Mouse (Mus musculus): ENCODE data around the gene Actr1a. TPM values are rescaled to one million over a fixed set of nuclear protein-coding genes. Genes with fewer than 3 reads are reported as not detected.

Actr1a gene
- polyA plus RNA-seq, 2 experiments from 2014 or later, result 86.1 to 87.6 TPM

DNA sequence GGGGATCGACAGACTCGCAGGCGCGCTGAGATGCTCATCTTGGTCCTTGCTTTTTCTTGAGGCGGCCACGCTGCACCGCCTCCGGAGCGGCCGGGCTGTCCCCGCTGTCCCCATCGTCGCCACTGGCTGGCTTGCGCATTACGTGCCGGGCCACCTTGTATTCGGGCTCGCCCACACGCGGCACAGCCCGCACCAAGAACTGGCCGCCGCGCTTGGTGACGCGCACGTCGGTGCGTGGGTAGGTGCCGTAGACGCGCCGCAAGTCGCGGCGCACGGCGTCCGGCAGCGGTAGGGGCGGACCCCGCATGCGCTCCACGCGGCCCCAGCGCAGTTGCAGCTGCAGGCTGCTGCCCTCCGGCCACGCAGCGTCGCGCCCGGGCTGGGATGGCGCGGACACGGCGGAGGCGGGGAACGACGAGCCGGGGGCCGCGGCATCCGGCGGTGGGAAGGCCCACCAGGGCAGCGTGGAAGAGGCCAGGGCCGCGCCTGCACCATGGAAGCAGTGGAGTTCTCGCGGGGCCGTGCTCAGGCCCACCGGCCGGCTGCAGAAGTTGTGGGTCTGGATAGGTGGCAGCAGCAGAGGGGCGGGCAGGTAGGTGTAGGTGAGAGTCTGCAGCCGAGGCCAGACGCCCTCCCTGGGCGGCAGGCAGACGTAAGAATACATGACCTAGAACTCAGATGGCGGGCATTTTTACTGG lies 46.6 kb downstream of the Actr1a start:
- ATAC-seq, result peak; percentile 89

DNA sequence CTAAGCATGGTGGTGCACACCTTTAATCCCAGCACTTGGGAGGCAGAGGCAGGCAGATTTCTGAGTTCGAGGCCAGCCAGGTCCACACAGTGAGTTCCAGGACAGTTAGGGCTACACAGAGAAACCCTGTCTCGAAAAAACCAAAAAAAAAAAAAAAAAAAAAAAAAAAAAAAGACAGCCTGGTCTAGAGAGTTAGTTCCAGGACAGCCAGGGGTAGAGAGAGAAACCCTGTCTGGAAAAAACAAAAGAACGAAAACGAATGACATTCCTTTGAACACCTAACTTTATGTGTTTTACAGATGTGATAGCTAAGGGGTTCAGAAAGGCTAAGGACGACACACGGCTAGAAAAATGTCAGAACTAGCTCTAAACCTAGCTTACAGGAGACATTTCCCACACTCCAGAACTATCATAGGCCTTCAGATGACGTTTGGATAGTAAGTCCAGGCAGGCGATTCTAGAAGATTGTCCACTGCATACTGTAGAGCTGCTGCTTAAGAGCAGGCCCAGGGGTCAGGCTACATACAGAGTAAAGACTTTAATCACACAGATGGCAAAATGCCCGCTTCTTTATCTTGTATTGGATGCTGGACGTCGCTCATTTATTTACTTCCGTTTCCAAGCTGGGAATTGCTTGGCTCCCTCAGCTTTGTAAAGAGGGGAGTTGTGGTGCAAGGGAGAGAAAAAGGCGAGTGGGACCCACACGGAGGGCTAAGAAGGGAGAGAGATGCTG lies 47.4 kb downstream of the Actr1a start:
- peak; percentile 5 for ATAC-seq

DNA sequence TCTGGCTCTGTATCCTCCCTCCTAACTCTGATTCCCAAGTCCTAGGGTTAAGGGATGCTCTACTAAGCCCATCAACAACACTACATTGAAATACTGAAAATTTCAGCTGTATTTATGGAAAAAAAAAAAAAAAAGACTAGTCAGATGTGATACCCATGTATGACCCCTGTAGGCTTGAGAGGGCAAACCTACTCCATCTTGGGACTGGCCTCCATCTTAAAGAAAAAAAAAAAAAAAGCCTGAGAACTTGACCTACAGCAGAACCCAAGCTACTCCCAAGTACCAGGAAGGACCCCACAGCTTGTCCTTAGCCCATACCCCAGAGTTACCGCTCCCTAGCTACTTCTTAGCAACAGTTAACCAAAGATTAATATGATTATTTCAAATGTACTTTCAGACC lies 48.4 kb downstream of the Actr1a start:
- no peak for ATAC-seq

DNA sequence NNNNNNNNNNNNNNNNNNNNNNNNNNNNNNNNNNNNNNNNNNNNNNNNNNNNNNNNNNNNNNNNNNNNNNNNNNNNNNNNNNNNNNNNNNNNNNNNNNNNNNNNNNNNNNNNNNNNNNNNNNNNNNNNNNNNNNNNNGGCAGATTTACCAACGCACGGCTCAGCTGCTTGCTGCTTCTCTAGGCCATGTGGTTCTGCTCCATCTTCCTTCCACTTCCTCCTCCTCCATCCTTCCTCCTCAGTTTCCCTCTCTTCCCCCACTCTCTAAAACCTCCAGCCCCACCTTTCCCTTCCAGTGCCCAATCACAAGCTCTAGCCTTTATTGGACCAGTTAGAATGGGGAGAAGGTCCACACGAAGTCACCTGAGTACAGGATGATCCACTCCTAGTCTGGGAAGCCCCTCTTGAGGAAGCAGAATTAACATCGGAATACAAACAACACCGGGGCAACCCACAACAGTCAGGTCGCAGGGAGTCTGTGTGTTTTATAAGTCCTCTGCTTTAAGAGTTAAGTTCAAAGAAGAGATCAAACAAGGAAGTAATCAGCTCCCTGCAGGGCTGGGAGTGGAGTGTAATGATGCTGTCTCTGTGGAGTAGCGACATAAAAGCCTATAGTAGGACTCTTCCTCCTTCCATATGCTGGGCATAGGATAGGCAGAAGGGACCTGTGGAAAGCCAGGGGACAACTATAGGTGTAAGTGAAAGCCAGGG lies 50.7 kb downstream of the Actr1a start:
- ATAC-seq, result no peak

DNA sequence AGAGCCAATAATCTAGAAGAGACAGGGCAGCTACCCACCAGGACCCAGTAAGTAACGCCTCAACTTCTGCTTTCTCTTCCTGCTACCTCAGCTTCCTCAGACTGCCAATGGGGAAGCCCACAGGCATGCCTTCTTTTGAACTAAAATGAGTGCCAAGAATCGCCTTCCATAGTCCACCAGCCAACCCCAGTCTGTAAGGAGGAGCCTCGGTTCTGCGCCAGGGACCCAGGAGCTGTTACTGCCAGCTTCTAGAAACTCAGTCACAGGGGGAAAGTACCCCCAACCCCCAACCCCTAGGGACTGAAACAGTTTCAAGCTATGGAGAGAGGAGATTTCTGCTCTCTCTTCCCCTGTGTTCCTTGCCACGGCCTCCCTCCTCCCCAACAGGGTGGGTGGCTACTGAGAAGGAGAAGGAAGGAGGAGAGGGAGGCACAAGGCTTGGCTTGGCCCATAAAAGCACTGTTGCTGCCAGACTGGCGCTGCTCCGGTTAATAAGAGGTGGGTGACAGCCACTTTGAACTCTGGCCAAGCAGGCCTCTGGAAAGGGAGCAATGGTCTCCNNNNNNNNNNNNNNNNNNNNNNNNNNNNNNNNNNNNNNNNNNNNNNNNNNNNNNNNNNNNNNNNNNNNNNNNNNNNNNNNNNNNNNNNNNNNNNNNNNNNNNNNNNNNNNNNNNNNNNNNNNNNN lies 56.1 kb downstream of the Actr1a start:
- no peak for ATAC-seq

DNA sequence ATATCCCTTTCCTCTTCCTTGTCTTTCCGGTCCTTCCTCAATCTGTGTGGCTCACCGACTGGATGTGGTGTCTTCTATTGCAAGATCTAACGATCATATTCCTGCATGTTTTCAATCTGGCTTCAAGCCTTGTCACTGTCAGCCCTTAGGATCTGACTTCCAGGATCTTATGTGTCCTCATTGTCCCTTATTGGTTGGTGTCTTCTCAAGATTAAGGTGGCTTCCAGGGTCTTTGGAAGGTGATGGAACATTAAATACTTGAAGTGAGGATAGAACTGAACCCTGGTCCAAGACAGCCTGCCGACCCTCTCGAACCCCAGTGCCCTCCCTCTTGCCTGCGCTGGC lies 56.6 kb downstream of the Actr1a start:
- ATAC-seq, result peak; percentile 12

DNA sequence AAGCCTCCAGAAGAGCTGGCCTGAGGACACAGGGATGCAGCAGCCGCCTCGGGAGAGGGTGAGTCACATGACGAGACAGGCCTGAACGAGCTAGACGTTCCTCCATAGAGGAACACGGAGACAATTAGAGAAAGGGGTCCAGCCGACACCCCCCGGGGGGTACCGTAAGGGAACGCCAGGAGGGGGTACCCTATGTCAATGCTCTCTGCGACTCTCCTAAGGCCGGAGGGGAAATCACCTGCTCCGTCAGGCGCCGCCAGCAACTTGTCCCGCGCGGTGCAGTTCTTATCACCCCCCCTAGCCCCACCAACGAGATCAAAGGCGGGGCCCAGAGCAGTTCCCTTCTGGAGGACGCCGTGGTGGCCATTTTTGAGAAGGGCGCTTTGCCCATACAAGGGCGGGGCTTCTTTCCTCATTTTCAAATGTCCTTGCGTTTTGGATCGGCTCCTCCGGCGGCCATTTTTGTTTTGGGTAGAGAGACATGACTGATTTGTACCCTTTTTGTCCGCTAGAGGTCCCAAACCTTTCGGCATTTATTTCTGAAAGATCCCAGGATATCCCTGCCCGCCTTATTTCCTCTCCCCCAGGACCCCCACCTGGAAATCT lies 57.1 kb downstream of the Actr1a start, which contains the start of gene Cuedc2:
Cuedc2 (minus strand) TSS at position 372 of the 606 bp plus-strand sequence.
- ATAC-seq, result peak; percentile 89

DNA sequence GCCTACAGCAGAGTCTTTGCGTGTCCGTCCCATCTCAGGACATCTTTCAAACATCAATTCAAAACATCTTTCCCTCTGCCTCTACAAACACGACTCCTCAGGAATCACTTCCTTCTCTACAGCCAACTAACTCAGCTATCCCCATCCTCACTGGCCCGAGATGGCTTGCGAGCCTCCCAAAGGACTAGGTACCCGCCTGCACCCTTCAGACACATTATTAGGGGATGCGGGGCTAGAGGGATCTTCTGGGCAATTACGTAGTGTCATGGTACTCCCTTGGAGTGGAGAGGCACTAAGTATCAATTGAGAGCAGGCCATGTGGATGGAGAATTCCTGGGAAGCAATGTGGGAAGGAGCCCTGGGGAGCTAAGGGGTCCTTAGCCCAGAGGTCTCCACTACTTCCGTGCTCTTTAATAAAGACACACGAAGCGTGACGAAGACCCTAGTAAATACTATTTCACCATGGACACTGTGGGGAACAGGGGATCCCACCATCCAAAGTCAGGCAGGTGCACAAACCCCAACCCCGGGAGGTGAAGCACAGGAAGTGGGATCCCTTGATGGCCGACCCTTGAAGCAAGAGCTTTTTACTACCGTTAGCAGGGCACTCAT lies 57.7 kb downstream of the Actr1a start:
- ATAC-seq, result peak; percentile 16

DNA sequence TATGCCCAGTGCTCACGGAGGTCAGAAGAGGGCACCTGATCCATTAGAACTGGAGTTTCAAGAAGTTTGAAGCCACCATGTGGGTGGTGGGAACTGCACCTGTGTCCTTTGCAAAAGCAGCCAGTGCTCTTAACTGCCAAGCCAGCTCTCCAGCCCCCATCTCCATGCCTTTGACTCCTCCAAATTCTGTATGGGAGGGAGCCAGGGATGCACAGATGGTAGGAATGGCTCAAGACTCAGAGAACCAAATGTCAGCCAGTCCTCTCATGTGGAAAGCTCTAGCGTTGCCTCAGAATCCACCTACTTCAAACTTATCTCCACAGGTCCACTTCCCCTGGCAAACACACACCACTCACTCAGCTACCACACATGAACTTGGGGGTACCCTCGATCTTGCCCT lies 61.6 kb downstream of the Actr1a start:
- no peak for ATAC-seq

DNA sequence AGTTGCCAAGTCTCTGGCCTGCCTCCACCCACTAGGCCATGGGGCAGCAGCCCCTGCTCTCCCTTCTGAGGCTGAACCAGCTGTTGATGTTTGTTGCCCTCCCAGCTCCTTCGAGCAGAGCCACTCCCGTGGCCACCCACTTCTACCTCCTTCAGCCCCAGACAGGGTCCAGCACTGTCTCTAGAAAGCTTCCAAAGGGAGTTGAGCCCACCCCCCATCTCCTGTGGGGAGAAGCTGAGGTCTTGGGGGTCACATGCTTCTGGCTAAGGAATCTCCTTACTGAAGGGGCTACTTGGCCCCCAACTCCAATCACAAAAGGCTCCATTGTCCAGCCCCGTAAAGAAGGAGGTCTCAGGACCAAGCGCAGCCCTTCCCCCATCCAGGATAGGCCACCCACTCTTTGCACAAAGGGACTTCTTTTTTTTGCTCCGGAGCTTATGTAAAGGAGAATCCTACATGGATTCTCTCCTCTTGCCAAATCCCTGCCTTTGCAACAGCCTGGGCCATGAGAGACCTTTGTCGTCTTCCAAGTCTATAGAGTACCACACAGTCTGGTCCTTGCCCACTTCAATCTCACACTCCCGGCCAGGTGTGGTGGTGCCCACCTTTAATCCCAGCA lies 62.7 kb downstream of the Actr1a start:
- no peak for ATAC-seq

DNA sequence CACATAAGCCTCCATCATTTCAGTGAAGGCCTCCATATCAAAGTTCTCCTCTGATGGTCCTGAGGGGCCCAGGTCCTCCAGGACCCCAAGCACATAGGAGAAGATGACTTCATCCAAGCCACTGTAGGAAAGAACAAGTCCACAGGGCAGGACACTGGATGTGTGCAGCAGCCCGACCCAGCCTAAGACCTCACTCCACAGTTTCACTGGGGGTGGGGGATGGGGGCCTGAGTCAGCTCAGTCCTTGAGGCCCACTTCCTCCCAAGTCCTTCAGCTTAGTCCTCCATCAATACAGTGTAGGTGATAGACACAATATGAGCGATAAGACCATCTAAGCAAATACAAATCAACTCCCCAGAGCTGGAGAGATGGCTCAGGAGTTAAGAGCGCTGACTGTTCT lies 63.6 kb downstream of the Actr1a start:
- no peak for ATAC-seq

DNA sequence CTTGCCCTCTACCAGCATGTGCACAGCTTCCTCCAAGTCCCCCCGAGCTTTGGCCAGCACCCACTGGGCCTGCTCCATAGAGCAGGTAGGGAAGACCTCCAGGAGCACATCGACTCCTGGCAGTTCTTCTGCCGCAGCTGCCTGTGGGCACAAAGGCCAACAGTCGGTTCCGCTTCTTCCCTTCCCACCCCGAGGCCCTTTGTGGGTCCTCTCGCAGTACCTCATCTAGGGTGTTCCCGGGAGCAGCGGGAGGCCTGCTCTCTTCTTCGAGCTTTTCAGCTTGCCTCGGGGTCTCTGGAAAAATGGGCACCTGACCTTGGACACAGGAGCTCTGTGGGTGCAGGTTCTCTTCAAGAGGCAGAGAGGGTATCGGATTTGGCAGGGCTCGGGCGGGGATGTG lies 64.2 kb downstream of the Actr1a start:
- ATAC-seq, result no peak

DNA sequence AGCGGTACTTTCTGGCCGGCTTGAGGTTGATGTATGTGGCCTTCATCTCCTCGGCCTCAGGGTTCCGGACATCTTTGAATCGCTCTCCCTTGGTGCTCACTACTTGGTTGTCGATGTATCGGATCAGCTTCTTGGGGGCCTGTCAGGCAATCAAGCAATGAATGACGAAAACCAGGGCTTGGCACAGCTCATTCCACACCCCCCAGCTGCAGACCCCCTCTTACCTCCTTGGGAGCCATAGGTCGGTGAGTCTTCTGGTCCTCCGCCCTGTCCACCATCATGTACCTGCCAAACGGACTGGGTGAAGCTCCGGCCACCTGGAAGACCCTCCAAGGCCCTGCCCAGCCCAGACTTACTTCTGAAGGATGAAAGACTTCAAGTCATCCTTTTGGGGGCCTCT lies 64.9 kb downstream of the Actr1a start:
- ATAC-seq, result no peak

DNA sequence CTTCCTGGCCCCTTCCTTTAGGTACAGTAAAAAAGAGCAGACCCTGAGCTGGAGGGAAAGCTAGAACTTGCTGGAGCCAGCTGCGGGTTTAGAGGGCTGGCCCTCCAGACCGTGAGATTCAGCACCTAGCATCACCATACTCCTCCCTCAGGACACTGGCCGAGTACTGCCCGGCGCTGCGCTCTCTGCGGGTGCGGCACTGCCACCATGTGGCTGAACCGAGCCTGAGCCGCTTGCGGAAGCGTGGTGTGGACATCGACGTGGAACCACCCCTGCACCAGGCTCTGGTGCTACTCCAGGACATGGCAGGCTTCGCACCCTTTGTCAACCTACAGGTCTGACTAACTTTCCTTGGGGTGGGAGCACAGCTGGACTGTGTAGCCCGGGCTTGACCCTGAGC lies 65.6 kb downstream of the Actr1a start:
- ATAC-seq, result no peak

DNA sequence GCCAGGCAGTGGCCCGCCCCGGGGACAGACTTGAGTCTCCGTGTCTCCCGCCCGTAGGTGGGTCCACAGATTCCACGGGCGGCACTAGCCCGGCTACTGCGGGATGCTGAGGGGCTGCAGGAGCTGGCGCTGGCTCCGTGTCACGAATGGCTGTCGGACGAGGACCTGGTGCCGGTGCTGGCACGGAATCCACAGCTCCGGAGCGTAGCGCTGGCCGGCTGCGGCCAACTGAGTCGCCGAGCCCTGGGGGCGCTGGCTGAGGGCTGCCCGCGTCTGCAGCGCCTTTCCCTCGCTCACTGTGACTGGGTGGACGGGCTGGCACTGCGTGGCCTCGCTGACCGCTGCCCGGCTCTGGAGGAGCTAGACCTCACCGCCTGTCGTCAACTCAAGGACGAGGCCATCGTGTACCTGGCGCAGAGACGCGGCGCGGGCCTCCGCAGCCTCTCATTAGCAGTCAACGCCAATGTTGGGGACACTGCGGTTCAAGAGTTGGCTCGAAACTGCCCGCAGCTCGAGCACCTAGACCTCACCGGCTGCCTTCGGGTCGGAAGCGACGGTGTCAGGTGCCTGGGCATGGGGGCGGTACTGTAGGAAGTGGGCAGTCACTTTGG lies 66.4 kb downstream of the Actr1a start:
- ATAC-seq, result peak; percentile 16

DNA sequence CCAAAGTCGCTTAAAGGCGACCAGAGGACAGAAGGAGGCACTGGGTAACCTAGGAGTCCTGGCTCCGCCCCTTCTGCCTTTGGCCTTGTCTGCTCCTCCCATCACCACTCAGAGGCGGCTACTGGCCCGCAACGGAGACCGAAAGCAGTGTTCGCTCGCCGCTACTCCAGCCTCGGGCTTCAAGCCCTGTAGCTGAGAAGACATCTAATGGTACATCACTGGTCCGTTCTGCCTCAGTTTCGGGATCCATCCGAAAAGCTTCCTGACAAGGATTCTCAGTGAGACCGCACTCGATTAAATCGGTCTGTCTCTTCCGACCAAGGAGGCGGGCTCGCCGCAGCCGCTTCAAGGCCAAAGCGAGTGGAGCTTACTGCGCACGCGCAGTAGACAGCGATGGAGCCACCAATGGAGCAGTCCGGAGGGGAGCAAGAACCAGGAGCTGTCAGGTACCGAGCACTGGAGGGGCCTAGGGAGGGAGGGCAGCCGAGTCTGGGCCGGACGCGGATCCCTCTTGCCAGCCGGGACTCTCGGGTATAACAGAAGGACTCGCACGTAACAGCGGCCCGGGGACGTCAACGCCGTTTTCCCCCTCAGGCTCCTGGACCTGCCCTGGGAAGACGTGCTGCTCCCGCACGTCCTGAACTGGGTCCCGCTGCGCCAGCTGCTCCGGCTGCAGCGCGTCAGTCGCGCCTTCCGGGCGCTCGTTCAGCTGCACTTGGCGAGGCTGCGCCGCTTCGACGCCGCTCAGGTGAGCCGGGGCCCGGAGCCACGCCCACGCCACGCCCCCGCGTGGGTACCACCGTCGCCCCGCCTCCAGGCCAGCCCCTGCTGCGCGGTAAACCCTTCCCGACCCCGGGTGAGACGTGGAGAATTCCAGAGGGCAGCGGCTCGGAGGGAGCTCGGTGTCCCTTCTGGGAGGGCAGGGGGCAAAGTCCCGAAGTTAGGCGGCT lies 67.2 kb downstream of the Actr1a start, which contains the start of gene Fbxl15:
Fbxl15 (plus strand) TSS at position 104 of the 950 bp plus-strand sequence.
- ATAC-seq, result peak; percentile 75

DNA sequence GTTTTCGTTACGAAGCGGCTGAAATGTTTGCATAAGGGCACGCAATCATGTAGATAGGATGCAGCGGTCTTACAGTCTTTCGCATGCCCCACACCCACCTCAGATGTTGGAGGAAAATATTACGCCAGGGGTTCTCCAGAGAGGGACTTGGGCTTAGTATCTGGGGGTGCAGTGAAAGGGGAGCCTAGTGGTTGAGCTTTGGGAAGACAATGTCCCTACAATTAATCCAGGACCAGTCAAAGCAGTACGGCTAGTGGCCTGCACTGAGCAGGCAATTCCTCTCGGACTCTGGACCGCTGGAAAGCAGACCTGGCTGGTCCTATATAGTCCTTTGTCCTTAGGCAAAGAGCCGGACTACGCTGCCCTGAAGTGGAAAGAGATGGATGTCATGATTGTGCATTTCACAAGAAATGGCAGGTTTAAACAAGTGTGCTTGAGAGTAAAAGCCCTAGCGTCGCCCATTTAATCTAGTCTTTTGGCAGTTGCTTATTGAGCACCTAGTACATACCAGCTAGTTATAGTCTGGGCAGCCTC lies 68.0 kb downstream of the Actr1a start:
- no peak for ATAC-seq
